Mouse (Mus musculus): ENCODE results near the gene Scn9a.

Scn9a gene

DNA sequence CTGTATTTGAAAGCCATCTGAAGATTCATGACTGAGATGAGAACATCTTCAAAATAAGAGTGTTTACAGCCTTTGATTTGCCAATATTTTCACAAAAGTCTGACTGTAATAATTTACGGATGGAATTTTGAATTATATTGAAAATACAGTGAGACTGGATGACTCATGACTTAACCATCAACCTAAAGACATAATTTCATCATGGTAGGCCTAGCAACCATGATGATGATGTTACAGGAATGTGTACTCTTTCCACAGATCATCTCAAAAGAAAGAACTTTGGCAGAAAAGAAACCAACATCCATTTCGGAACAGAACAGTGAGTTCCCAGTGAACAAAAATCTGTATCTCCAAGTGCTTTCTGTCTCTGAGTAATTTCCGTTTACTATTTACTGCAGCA lies 132.6 kb downstream of the Scn9a start:
- no peak for TF ChIP-seq GATA4 (IDR thresholded peaks at IDR 0.05; ENCODE audit: insufficient replicate concordance, low read length)

- no peak for TF ChIP-seq GATA4 (IDR thresholded peaks at IDR 0.05; ENCODE audit: insufficient replicate concordance, low read length)
Measured at GRCm38 (mm10) chr2:66494556-66494955, 140.2 kb downstream of the Scn9a start.

DNA sequence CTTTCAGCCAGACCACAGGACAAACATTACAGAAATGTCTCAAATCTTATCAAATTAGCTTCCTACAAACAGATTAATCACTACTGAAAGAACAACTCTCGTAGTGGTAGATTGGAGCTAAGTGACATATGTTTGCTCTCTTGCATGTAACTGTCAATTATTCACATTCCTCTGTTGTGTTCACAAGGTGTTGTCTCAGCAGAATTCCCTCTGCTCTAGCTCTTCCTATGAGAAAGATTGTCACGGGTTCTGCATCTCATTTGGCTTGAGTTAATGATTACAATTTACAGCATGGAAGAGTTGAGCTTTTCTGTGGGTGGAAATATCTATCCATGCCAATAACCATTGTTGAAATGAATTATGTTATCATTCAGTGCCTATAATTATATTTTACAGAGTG lies 156.4 kb downstream of the Scn9a start:
- TF ChIP-seq GATA4 (IDR thresholded peaks at IDR 0.05; ENCODE audit: insufficient replicate concordance, low read length) = no peak

DNA sequence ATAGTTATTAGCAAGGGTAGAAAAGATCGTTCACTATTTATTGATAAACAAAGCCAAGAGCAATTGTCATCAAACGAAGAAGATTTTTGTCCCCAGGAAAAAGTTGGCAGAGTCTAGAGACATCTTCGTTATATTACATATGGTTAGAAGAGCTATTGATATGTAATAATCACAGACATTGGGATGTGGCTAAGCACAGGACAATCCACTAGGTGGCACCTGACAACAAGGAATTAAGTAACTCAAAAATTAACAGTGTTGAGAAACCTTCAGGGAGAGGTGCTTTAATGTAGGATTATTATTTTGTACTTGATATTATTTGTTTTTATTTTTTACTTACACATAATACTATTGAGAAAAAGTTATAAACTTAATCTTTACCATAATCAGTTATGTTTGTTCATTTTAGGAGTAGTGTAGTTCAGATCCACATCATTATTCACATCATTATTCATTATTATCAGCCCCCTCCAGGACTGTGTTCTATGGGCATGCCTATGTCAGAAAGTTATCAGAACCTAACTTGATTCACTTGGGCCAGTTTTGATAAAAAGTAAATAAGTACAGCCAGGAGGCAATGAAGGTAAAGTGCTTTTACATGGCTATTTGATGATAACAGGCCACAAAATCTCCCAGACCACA lies 161.5 kb downstream of the Scn9a start:
- TF ChIP-seq GATA4 (IDR thresholded peaks at IDR 0.05; ENCODE audit: insufficient replicate concordance, low read length) = no peak

- TF ChIP-seq GATA4 (IDR thresholded peaks at IDR 0.05; ENCODE audit: insufficient replicate concordance, low read length) = no peak
Measured at GRCm38 (mm10) chr2:66465484-66465883, 169.3 kb downstream of the Scn9a start.

DNA sequence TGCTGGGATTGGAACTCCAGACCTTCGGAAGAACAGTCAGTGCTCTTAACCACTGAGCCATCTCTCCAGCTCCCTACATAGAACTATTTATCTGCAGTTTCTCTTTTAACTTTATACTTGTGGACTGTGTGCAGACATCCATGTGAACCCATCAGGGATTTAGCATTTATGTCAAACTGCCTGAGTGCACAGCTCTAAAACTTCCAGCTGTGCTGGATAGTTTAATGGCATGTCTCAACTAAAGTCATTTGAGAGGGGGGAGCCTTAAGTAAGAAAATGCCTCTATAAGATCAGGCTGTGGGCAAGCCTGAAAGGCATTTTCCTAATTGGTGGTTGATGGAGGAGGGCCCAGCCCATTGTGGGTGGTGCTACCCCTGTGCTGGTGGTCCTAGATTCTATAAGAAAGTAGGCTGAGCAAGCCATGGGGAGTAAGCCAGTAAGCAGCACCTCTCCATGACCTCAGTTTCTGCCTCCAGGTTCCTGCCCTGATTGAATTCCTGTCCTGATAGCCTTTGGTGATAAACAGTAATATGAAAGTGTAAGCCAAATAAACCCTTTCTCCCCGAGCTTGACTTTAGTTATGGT lies 169.8 kb downstream of the Scn9a start:
- TF ChIP-seq GATA4 (IDR thresholded peaks at IDR 0.05; ENCODE audit: insufficient replicate concordance, low read length) = no peak

- TF ChIP-seq GATA4 (IDR thresholded peaks at IDR 0.05; ENCODE audit: insufficient replicate concordance, low read length) = no peak
Measured at GRCm38 (mm10) chr2:66463916-66464315, 170.8 kb downstream of the Scn9a start.

DNA sequence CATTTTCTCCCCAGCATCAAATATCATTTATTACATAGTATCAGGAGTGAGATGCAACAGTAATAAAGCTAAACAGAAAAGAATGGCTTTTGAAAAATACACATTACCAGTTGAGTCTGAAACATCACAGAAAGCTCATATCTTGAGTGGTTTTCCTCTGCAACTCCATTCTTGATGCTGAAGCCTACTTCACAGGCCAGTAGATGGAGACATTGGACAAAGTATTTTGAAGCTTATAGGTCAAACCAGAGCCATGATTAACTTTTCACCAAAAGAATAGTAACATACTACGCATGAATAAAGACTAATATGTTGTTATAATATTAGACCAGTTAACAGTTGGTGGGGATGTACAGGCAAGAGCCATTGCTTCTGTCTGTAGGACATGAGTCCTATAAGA lies 172.3 kb downstream of the Scn9a start:
- TF ChIP-seq GATA4 (IDR thresholded peaks at IDR 0.05; ENCODE audit: insufficient replicate concordance, low read length) = no peak

GRCm38 (mm10) chr2:66440711-66441110 lies 194.1 kb downstream of the Scn9a start, which contains the start of gene Scn1a:
TSS of gene Scn1a (minus strand) at chr2:66440840.
- TF ChIP-seq GATA4 (IDR thresholded peaks at IDR 0.05; ENCODE audit: insufficient replicate concordance, low read length) = no peak

DNA sequence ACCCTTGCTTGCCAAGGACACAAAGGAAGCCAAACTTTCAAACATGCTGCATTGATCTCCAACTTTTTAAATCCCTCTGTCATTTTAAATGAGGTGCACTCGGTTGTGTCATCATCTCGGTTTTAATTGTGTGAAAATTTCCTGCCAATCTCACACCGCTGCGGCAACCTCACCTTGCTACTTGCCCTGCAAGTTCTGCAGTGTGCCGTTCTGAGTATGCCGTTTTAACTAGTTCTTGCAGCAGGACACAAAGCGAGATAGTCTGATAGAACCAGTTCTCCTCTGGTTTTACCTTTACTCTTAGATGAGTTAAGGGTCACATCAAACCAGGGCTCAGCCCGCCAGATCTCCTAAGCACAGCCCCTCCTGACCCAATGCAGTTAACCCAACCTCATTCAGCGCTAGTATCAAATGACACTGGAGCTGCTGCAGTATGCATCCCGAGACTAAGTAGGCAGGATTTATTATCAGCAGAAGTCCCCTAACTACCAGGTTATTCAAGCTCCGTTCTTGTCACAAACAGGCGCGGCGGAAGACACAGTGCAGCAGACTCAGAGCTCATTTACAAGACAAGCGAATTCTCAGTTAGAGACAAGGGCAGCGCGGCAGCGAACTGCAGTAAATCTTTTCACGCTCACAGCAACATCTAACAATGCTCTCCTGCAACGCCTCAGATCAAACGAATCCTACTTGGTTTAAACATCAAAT lies 194.8 kb downstream of the Scn9a start:
- no peak for TF ChIP-seq GATA4 (IDR thresholded peaks at IDR 0.05; ENCODE audit: insufficient replicate concordance, low read length)

DNA sequence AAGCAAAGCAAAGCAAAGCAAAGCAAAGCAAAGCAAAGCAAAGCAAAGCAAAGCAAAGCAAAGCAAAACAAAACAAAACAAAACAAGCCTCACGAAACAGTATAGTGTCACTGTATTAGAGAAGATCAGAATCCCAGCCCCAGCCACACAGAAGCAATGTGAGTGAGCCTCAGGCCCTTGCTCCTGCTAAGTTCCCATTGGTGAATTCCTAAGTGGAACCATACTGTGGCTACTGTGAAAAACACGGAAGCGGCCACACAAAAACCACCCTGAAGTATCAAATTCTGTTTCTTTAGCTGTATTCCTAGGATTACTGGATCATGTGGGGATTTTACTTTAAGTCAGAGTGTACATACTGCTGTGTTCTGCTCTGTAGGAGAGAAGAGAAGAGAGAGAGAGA lies 198.5 kb downstream of the Scn9a start:
- no peak for TF ChIP-seq GATA4 (IDR thresholded peaks at IDR 0.05; ENCODE audit: insufficient replicate concordance, low read length)

Measured in liver, adult (tissue).